Mouse (Mus musculus) kidney, adult 2 months (tissue): ENCODE data around the gene Fbxl17.

Experiments used
- CTCF ChIP-seq: fragments of 200-500 bp; conservative IDR thresholded peaks from 2 replicates; pipeline ENCODE4 v1.5.1; 2011; ENCODE audit warnings: low read depth, mild to moderate bottlenecking, control low read depth, low read length, moderate library complexity, mixed read lengths; ENCODE audit not compliant: insufficient read depth, insufficient read length
- POLR2A ChIP-seq: fragments of 200-500 bp; IDR thresholded peaks from one replicate; pipeline ENCODE4 v1.6.1; 2011; ENCODE audit warnings: low read depth, low read length, control low read depth

DNA sequence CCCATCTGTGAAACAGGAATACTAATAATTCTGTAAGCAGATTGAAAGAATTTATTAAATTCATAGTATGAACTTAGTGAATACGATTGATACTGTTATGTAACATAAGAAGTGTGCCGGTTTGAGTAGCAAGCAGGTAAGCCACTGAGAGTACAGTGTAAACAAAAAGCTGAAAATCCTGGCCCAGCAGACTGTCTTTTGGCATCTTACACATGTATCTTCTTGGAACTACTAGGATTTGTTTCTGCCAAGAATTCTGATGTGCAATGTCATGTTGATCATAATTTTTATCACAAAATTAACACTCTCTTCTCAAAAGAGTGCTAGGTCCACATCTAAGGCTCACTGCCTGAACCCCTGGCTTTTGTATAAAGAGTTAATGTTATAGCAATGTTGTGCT, 304.3 kb downstream of the Fbxl17 start:
- TF ChIP-seq CTCF (no peak), POLR2A (no peak)
